Mouse (Mus musculus): Measurements from ENCODE around the gene Gp9. TPM values are rescaled to one million over a fixed set of nuclear protein-coding genes. Genes with fewer than 3 reads are reported as not detected.

Gene Gp9
- polyA plus RNA-seq, 1 experiment from 2014 or later: 0.66 TPM

DNA sequence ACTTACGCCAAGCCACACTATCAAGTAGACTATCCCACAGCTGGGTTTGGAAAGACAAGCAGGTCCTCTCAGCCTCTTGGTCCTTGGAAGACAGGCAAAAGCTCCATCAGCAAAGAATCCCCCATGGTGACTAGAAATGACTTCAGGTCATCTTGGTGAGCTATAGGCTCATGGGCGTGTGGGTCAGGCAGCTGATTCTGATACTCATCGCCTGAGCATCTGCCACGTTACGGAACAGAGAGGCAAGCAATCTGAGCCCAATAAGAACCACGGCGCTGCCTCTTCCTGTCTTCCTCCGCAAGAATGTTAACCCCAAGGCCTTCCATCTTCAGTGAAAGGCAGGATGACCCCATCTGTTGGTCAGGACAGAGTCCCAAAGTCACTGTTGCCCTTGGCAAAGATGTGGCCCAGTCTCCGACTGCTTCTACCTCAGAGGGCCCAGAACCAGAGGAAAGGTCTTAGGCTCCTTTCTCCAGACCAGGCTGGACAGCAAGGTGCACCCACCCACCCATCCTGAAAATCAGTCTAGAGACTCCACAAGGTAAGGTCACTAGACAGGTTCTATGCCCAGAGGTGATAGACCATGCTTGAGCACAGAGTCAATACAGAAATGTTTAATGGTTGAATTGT, 10.5 kb downstream of the Gp9 start:
- Histone ChIP-seq H3K27me3 (ENCODE audit: insufficient read depth, low read length) (no peaks in the 10 kb centered on the region), H3K36me3 (ENCODE audit: insufficient read depth, low read length) (peaks cover 11% of the 10 kb centered on the region), H3K4me2 (ENCODE audit: low read length) (no peak overlapping the region), H3K9ac (ENCODE audit: low read depth, low read length) (no peak overlapping the region), H3K4me1 (replicated peaks; ENCODE audit: insufficient read depth, low read length) (peaks cover 9% of the 10 kb centered on the region), H3K9me3 (replicated peaks; ENCODE audit: low read length) (no peaks in the 10 kb centered on the region), H3K27ac (no peak overlapping the region), H3K4me3 (replicated peaks; ENCODE audit: low read depth, low read length) (no peak overlapping the region)
- DNase-seq (ENCODE audit: low spot score) (no peak), ATAC-seq (replicated peaks; ENCODE audit: low FRiP score, low read depth) (no peak)
- TF ChIP-seq CTCF (IDR thresholded peaks at IDR 0.05; ENCODE audit: low read depth): no peak
- 82% methylated on average over 9 of the region's 9 CpGs for WGBS

- Histone ChIP-seq H3K9me3 (replicated peaks; ENCODE audit: low read length) (no peaks in the 10 kb centered on the region), H3K9ac (ENCODE audit: low read depth, low read length) (no peak overlapping the region), H3K27me3 (ENCODE audit: insufficient read depth, low read length) (no peaks in the 10 kb centered on the region), H3K4me3 (replicated peaks; ENCODE audit: low read depth, low read length) (no peak overlapping the region), H3K27ac (peak overlapping the region; percentile 62), H3K36me3 (ENCODE audit: insufficient read depth, low read length) (peaks cover 11% of the 10 kb centered on the region), H3K4me2 (ENCODE audit: low read length) (no peak overlapping the region), H3K4me1 (replicated peaks; ENCODE audit: insufficient read depth, low read length) (peaks cover 9% of the 10 kb centered on the region)
- DNase-seq (ENCODE audit: low spot score): peak; percentile 62
- ATAC-seq (replicated peaks; ENCODE audit: low FRiP score, low read depth): peak; percentile 14; the same call in 1 of the 2 replicates
- TF ChIP-seq CTCF (IDR thresholded peaks at IDR 0.05; ENCODE audit: low read depth): no peak
- WGBS: 35% methylated on average over 5 of the region's 5 CpGs
These were observed 11.2 kb downstream of the Gp9 start for GRCm38 (mm10) chr6:87788896-87789587.

- Histone ChIP-seq H3K9me3 (replicated peaks; ENCODE audit: low read length) (no peaks in the 10 kb centered on the region), H3K4me1 (replicated peaks; ENCODE audit: insufficient read depth, low read length) (peaks cover 9% of the 10 kb centered on the region), H3K27me3 (ENCODE audit: insufficient read depth, low read length) (no peaks in the 10 kb centered on the region), H3K36me3 (ENCODE audit: insufficient read depth, low read length) (peaks cover 11% of the 10 kb centered on the region), H3K9ac (ENCODE audit: low read depth, low read length) (no peak overlapping the region), H3K27ac (peak overlapping the region; percentile 62), H3K4me2 (ENCODE audit: low read length) (no peak overlapping the region), H3K4me3 (replicated peaks; ENCODE audit: low read depth, low read length) (no peak overlapping the region)
- WGBS: 64% methylated on average over 6 of the region's 6 CpGs
- no peak for TF ChIP-seq CTCF (IDR thresholded peaks at IDR 0.05; ENCODE audit: low read depth)
- DNase-seq (ENCODE audit: low spot score) (no peak), ATAC-seq (replicated peaks; ENCODE audit: low FRiP score, low read depth) (no peak)
These were observed 11.9 kb downstream of the Gp9 start for GRCm38 (mm10) chr6:87789791-87790190.

GRCm38 (mm10) chr6:87790779-87791480, 13.1 kb downstream of the Gp9 start:
- Histone ChIP-seq H3K9ac (ENCODE audit: low read depth, low read length) (no peak overlapping the region), H3K4me2 (ENCODE audit: low read length) (no peak overlapping the region), H3K4me1 (replicated peaks; ENCODE audit: insufficient read depth, low read length) (peaks cover 9% of the 10 kb centered on the region), H3K27me3 (ENCODE audit: insufficient read depth, low read length) (no peaks in the 10 kb centered on the region), H3K27ac (0 out of 2 replicates have a peak overlapping the region, but pooled peaks have one; percentile 2), H3K36me3 (ENCODE audit: insufficient read depth, low read length) (peaks cover 11% of the 10 kb centered on the region), H3K4me3 (replicated peaks; ENCODE audit: low read depth, low read length) (no peak overlapping the region), H3K9me3 (replicated peaks; ENCODE audit: low read length) (no peaks in the 10 kb centered on the region)
- DNase-seq (ENCODE audit: low spot score) (peak; percentile 10), ATAC-seq (replicated peaks; ENCODE audit: low FRiP score, low read depth) (no peak; the same call in 1 of the 2 replicates)
- WGBS: 65% methylated on average over 7 of the region's 7 CpGs
- no peak for TF ChIP-seq CTCF (IDR thresholded peaks at IDR 0.05; ENCODE audit: low read depth)

- Histone ChIP-seq H3K27me3 (ENCODE audit: insufficient read depth, low read length) (no peaks in the 10 kb centered on the region), H3K36me3 (ENCODE audit: insufficient read depth, low read length) (peaks cover 11% of the 10 kb centered on the region), H3K9ac (ENCODE audit: low read depth, low read length) (no peak overlapping the region), H3K4me2 (ENCODE audit: low read length) (no peak overlapping the region), H3K9me3 (replicated peaks; ENCODE audit: low read length) (no peaks in the 10 kb centered on the region), H3K27ac (no peak overlapping the region), H3K4me1 (replicated peaks; ENCODE audit: insufficient read depth, low read length) (peaks cover 9% of the 10 kb centered on the region), H3K4me3 (replicated peaks; ENCODE audit: low read depth, low read length) (no peak overlapping the region)
- 93% methylated on average over 5 of the region's 5 CpGs for WGBS
- no peak for TF ChIP-seq CTCF (IDR thresholded peaks at IDR 0.05; ENCODE audit: low read depth)
- no peak for DNase-seq (ENCODE audit: low spot score)
- no peak for ATAC-seq (replicated peaks; ENCODE audit: low FRiP score, low read depth)
These were observed 14.0 kb downstream of the Gp9 start for GRCm38 (mm10) chr6:87791826-87792225.

GRCm38 (mm10) chr6:87793821-87794510, 16.1 kb downstream of the Gp9 start:
- H3K4me2 ChIP-seq (ENCODE audit: low read length): no peak overlapping the region
- H3K27ac ChIP-seq: no peak overlapping the region
- no peak for TF ChIP-seq CTCF (IDR thresholded peaks at IDR 0.05; ENCODE audit: low read depth)
- H3K4me3 ChIP-seq (replicated peaks; ENCODE audit: low read depth, low read length): no peak overlapping the region
- ATAC-seq (replicated peaks; ENCODE audit: low FRiP score, low read depth): no peak
- H3K27me3 ChIP-seq (ENCODE audit: insufficient read depth, low read length): no peaks in the 10 kb centered on the region
- no peak overlapping the region for H3K9ac ChIP-seq (ENCODE audit: low read depth, low read length)
- peaks cover 11% of the 10 kb centered on the region for H3K36me3 ChIP-seq (ENCODE audit: insufficient read depth, low read length)
- H3K9me3 ChIP-seq (replicated peaks; ENCODE audit: low read length): no peaks in the 10 kb centered on the region
- 96% methylated on average over 10 of the region's 10 CpGs for WGBS
- H3K4me1 ChIP-seq (replicated peaks; ENCODE audit: insufficient read depth, low read length): peaks cover 11% of the 10 kb centered on the region
- DNase-seq (ENCODE audit: low spot score): no peak

Measured in kidney, postnatal 0 days (tissue).